Mouse (Mus musculus): Measurements from ENCODE around the gene Dnajc27. TPM values are rescaled to one million over a fixed set of nuclear protein-coding genes. Genes with fewer than 3 reads are reported as not detected.

Dnajc27 gene
- polyA plus RNA-seq, 1 experiment from 2014 or later, result 11.0 TPM

- ATAC-seq (ENCODE audit: insufficient read depth, low FRiP score, low TSS enrichment), result no peak
- Histone ChIP-seq H3K27ac (ENCODE audit: low read depth, low read length) (no peak overlapping the region), H3K4me1 (ENCODE audit: control insufficient read depth, insufficient read depth, low read length) (no peaks in the 10 kb centered on the region), H3K4me3 (ENCODE audit: low read depth, low read length) (no peak overlapping the region), H3K9me3 (ENCODE audit: control insufficient read depth, low read length) (no peaks in the 10 kb centered on the region), H3K36me3 (ENCODE audit: control insufficient read depth, insufficient read depth, low read length) (no peaks in the 10 kb centered on the region), H3K9ac (ENCODE audit: low read length) (no peak overlapping the region), H3K27me3 (ENCODE audit: control insufficient read depth, insufficient read depth, low read length) (no peaks in the 10 kb centered on the region), H3K4me2 (ENCODE audit: low read depth) (no peak overlapping the region)
- DNase-seq (ENCODE audit: low spot score), result no peak
- WGBS, result 79% methylated on average over 9 of the region's 9 CpGs
Measured at GRCm38 (mm10) chr12:4071671-4072070, 10.7 kb upstream of the Dnajc27 start.

- H3K4me3 ChIP-seq (ENCODE audit: low read depth, low read length), result no peak overlapping the region
- H3K4me1 ChIP-seq (ENCODE audit: control insufficient read depth, insufficient read depth, low read length), result no peaks in the 10 kb centered on the region
- H3K4me2 ChIP-seq (ENCODE audit: low read depth), result no peak overlapping the region
- no peak for DNase-seq (ENCODE audit: low spot score)
- H3K9me3 ChIP-seq (ENCODE audit: control insufficient read depth, low read length), result no peaks in the 10 kb centered on the region
- no peak overlapping the region for H3K27ac ChIP-seq (ENCODE audit: low read depth, low read length)
- H3K36me3 ChIP-seq (ENCODE audit: control insufficient read depth, insufficient read depth, low read length), result no peaks in the 10 kb centered on the region
- ATAC-seq (ENCODE audit: insufficient read depth, low FRiP score, low TSS enrichment), result no peak
- H3K27me3 ChIP-seq (ENCODE audit: control insufficient read depth, insufficient read depth, low read length), result no peaks in the 10 kb centered on the region
- 74% methylated on average over 8 of the region's 8 CpGs for WGBS
- no peak overlapping the region for H3K9ac ChIP-seq (ENCODE audit: low read length)
Measured at GRCm38 (mm10) chr12:4075407-4075806, 7.0 kb upstream of the Dnajc27 start.

- Histone ChIP-seq H3K36me3 (ENCODE audit: control insufficient read depth, insufficient read depth, low read length) (no peaks in the 10 kb centered on the region), H3K9ac (ENCODE audit: low read length) (no peak overlapping the region), H3K4me1 (ENCODE audit: control insufficient read depth, insufficient read depth, low read length) (no peaks in the 10 kb centered on the region), H3K27ac (ENCODE audit: low read depth, low read length) (no peak overlapping the region), H3K4me3 (ENCODE audit: low read depth, low read length) (no peak overlapping the region), H3K27me3 (ENCODE audit: control insufficient read depth, insufficient read depth, low read length) (no peaks in the 10 kb centered on the region), H3K4me2 (ENCODE audit: low read depth) (no peak overlapping the region), H3K9me3 (ENCODE audit: control insufficient read depth, low read length) (no peaks in the 10 kb centered on the region)
- DNase-seq (ENCODE audit: low spot score) (no peak), ATAC-seq (ENCODE audit: insufficient read depth, low FRiP score, low TSS enrichment) (no peak)
Measured at GRCm38 (mm10) chr12:4076383-4076782, 6.0 kb upstream of the Dnajc27 start.

- DNase-seq (ENCODE audit: low spot score) (no peak), ATAC-seq (ENCODE audit: insufficient read depth, low FRiP score, low TSS enrichment) (no peak)
- Histone ChIP-seq H3K36me3 (ENCODE audit: control insufficient read depth, insufficient read depth, low read length) (no peaks in the 10 kb centered on the region), H3K27me3 (ENCODE audit: control insufficient read depth, insufficient read depth, low read length) (no peaks in the 10 kb centered on the region), H3K4me3 (ENCODE audit: low read depth, low read length) (no peak overlapping the region), H3K4me1 (ENCODE audit: control insufficient read depth, insufficient read depth, low read length) (no peaks in the 10 kb centered on the region; the same call in 1 of the 2 replicates), H3K9ac (ENCODE audit: low read length) (no peak overlapping the region), H3K27ac (ENCODE audit: low read depth, low read length) (no peak overlapping the region), H3K9me3 (ENCODE audit: control insufficient read depth, low read length) (no peaks in the 10 kb centered on the region), H3K4me2 (ENCODE audit: low read depth) (no peak overlapping the region)
- WGBS, result 83% methylated on average over 1 of the region's 1 CpGs
Measured at GRCm38 (mm10) chr12:4078069-4078468, 4.3 kb upstream of the Dnajc27 start.

- no peak for ATAC-seq (ENCODE audit: insufficient read depth, low FRiP score, low TSS enrichment)
- H3K36me3 ChIP-seq (ENCODE audit: control insufficient read depth, insufficient read depth, low read length), result no peaks in the 10 kb centered on the region
- 0% methylated on average over 2 of the region's 2 CpGs for WGBS
- H3K4me2 ChIP-seq (ENCODE audit: low read depth), result no peak overlapping the region
- H3K4me1 ChIP-seq (ENCODE audit: control insufficient read depth, insufficient read depth, low read length), result no peaks in the 10 kb centered on the region; the same call in 1 of the 2 replicates
- no peak overlapping the region for H3K4me3 ChIP-seq (ENCODE audit: low read depth, low read length)
- no peaks in the 10 kb centered on the region for H3K27me3 ChIP-seq (ENCODE audit: control insufficient read depth, insufficient read depth, low read length)
- H3K9ac ChIP-seq (ENCODE audit: low read length), result no peak overlapping the region
- H3K27ac ChIP-seq (ENCODE audit: low read depth, low read length), result no peak overlapping the region
- H3K9me3 ChIP-seq (ENCODE audit: control insufficient read depth, low read length), result no peaks in the 10 kb centered on the region
- peak; percentile 78 for DNase-seq (ENCODE audit: low spot score)
Measured at GRCm38 (mm10) chr12:4080311-4080710, 2.1 kb upstream of the Dnajc27 start.

GRCm38 (mm10) chr12:4083441-4083840 lies 1.1 kb downstream of the Dnajc27 start:
- no peak overlapping the region for H3K4me3 ChIP-seq (ENCODE audit: low read depth, low read length)
- no peaks in the 10 kb centered on the region; the same call in 1 of the 2 replicates for H3K4me1 ChIP-seq (ENCODE audit: control insufficient read depth, insufficient read depth, low read length)
- no peak for DNase-seq (ENCODE audit: low spot score)
- H3K36me3 ChIP-seq (ENCODE audit: control insufficient read depth, insufficient read depth, low read length), result no peaks in the 10 kb centered on the region; the same call in 1 of the 2 replicates
- H3K4me2 ChIP-seq (ENCODE audit: low read depth), result peak overlapping the region; percentile 59
- WGBS, result 78% methylated on average over 8 of the region's 8 CpGs
- no peaks in the 10 kb centered on the region for H3K27me3 ChIP-seq (ENCODE audit: control insufficient read depth, insufficient read depth, low read length)
- no peak overlapping the region for H3K27ac ChIP-seq (ENCODE audit: low read depth, low read length)
- no peaks in the 10 kb centered on the region for H3K9me3 ChIP-seq (ENCODE audit: control insufficient read depth, low read length)
- H3K9ac ChIP-seq (ENCODE audit: low read length), result no peak overlapping the region
- no peak for ATAC-seq (ENCODE audit: insufficient read depth, low FRiP score, low TSS enrichment)

- WGBS, result 72% methylated on average over 4 of the region's 4 CpGs
- Histone ChIP-seq H3K27me3 (ENCODE audit: control insufficient read depth, insufficient read depth, low read length) (no peaks in the 10 kb centered on the region), H3K4me3 (ENCODE audit: low read depth, low read length) (no peak overlapping the region), H3K27ac (ENCODE audit: low read depth, low read length) (no peak overlapping the region), H3K36me3 (ENCODE audit: control insufficient read depth, insufficient read depth, low read length) (peaks cover 2% of the 10 kb centered on the region; the same call in 1 of the 2 replicates), H3K4me1 (ENCODE audit: control insufficient read depth, insufficient read depth, low read length) (no peaks in the 10 kb centered on the region), H3K9ac (ENCODE audit: low read length) (no peak overlapping the region), H3K4me2 (ENCODE audit: low read depth) (no peak overlapping the region), H3K9me3 (ENCODE audit: control insufficient read depth, low read length) (no peaks in the 10 kb centered on the region)
- ATAC-seq (ENCODE audit: insufficient read depth, low FRiP score, low TSS enrichment), result no peak
- DNase-seq (ENCODE audit: low spot score), result peak; percentile 78
Measured at GRCm38 (mm10) chr12:4107383-4107782, 25.0 kb downstream of the Dnajc27 start.

GRCm38 (mm10) chr12:4116132-4116531 lies 33.7 kb downstream of the Dnajc27 start:
- H3K4me3 ChIP-seq (ENCODE audit: low read depth, low read length), result no peak overlapping the region
- H3K27ac ChIP-seq (ENCODE audit: low read depth, low read length), result no peak overlapping the region
- no peak for DNase-seq (ENCODE audit: low spot score)
- H3K36me3 ChIP-seq (ENCODE audit: control insufficient read depth, insufficient read depth, low read length), result peaks cover 2% of the 10 kb centered on the region; the same call in 1 of the 2 replicates
- H3K4me1 ChIP-seq (ENCODE audit: control insufficient read depth, insufficient read depth, low read length), result no peaks in the 10 kb centered on the region
- H3K9ac ChIP-seq (ENCODE audit: low read length), result no peak overlapping the region
- WGBS, result 89% methylated on average over 9 of the region's 9 CpGs
- H3K4me2 ChIP-seq (ENCODE audit: low read depth), result no peak overlapping the region
- ATAC-seq (ENCODE audit: insufficient read depth, low FRiP score, low TSS enrichment), result no peak
- no peaks in the 10 kb centered on the region for H3K27me3 ChIP-seq (ENCODE audit: control insufficient read depth, insufficient read depth, low read length)
- H3K9me3 ChIP-seq (ENCODE audit: control insufficient read depth, low read length), result no peaks in the 10 kb centered on the region

GRCm38 (mm10) chr12:4117136-4117535 lies 34.8 kb downstream of the Dnajc27 start:
- 90% methylated on average over 3 of the region's 3 CpGs for WGBS
- DNase-seq (ENCODE audit: low spot score) (no peak), ATAC-seq (ENCODE audit: insufficient read depth, low FRiP score, low TSS enrichment) (no peak)
- Histone ChIP-seq H3K27ac (ENCODE audit: low read depth, low read length) (no peak overlapping the region), H3K4me2 (ENCODE audit: low read depth) (no peak overlapping the region), H3K36me3 (ENCODE audit: control insufficient read depth, insufficient read depth, low read length) (peaks cover 2% of the 10 kb centered on the region; the same call in 1 of the 2 replicates), H3K27me3 (ENCODE audit: control insufficient read depth, insufficient read depth, low read length) (no peaks in the 10 kb centered on the region), H3K9me3 (ENCODE audit: control insufficient read depth, low read length) (no peaks in the 10 kb centered on the region), H3K4me3 (ENCODE audit: low read depth, low read length) (no peak overlapping the region), H3K4me1 (ENCODE audit: control insufficient read depth, insufficient read depth, low read length) (no peaks in the 10 kb centered on the region), H3K9ac (ENCODE audit: low read length) (no peak overlapping the region)
